Mouse (Mus musculus): ENCODE measurements around the gene G2e3. TPM values are rescaled to one million over a fixed set of nuclear protein-coding genes. Genes with fewer than 3 reads are reported as not detected.

The G2e3 gene
- 28.4 and 32.2 TPM in 2 replicates for polyA plus RNA-seq (2014; fragmentation: Nextera tagmentation; extraction: Ambion mirVana)

DNA sequence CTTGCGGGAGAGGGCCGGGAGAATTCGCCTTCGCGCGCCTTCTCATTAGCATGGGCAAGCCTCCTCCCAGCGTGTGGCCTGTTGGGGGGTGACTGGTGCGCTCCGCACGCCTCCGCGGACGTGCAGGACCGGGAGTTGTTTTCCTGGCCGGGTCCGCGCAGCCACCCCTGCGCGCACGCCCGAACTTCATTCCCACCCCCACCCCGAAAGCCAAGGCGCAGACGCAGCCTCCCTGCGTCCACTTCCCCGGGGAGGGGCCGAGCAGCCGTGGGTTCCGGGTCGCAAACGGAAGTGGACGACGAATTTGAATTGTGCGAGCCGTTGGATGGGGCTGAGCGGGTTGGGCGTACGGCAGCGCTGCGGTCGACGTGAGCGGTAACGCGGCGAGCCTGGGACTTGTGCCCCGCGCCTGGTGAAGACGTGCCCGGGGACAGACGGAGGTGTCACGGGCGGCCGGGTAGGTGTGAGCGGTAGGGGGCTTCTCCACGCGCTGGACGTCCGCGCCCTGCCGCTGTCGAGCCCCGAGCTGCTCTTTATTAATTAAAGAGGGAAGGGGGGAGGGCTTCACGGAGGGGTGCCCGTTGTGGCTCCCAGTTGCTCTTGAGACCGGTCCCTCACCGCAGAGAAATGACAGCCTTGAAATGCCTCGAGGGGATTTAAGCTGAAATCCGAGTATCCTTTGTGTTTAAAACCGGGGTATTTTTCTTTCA is at the start of gene G2e3:
TSS of gene G2e3 (plus strand) at position 74 of the 710 bp plus-strand sequence.
- WGBS = under 1% methylated on average over 70 of the region's 70 CpGs
- Histone ChIP-seq H3K4me1 (replicated peaks; ENCODE audit: control insufficient read depth, insufficient read depth, low read length) (peaks cover 11% of the 10 kb centered on the region; the same call in 1 of the 2 replicates), H3K4me3 (ENCODE audit: low read depth, low read length) (peak within 1 kb of the TSS; percentile 77), H3K36me3 (ENCODE audit: control insufficient read depth, insufficient read depth, low read length) (peaks cover 16% of the 10 kb centered on the region), H3K27ac (ENCODE audit: low read depth) (peak within 1 kb of the TSS; percentile 92), H3K9ac (ENCODE audit: low read length) (peak within 1 kb of the TSS; percentile 82), H3K9me3 (ENCODE audit: control insufficient read depth, low read length) (no peaks in the 10 kb centered on the region), H3K4me2 (ENCODE audit: low read length) (peak within 1 kb of the TSS; percentile 80), H3K27me3 (replicated peaks; ENCODE audit: control insufficient read depth, insufficient read depth, low read length) (no peaks in the 10 kb centered on the region)
- ATAC-seq (replicated peaks; ENCODE audit: low FRiP score, low TSS enrichment, low read depth) (peak; percentile 97), DNase-seq (ENCODE audit: low spot score) (peak; percentile 93)

- DNase-seq (ENCODE audit: low spot score) = no peak
- WGBS = 86% methylated on average over 3 of the region's 3 CpGs
- Histone ChIP-seq H3K36me3 (ENCODE audit: control insufficient read depth, insufficient read depth, low read length) (no peaks in the 10 kb centered on the region), H3K4me2 (ENCODE audit: low read length) (no peak overlapping the region), H3K9me3 (ENCODE audit: control insufficient read depth, low read length) (no peaks in the 10 kb centered on the region), H3K27ac (ENCODE audit: low read depth) (no peak overlapping the region), H3K4me3 (ENCODE audit: low read depth, low read length) (no peak overlapping the region), H3K4me1 (replicated peaks; ENCODE audit: control insufficient read depth, insufficient read depth, low read length) (no peaks in the 10 kb centered on the region), H3K9ac (ENCODE audit: low read length) (no peak overlapping the region), H3K27me3 (replicated peaks; ENCODE audit: control insufficient read depth, insufficient read depth, low read length) (no peaks in the 10 kb centered on the region)
- no peak for ATAC-seq (replicated peaks; ENCODE audit: low FRiP score, low TSS enrichment, low read depth)
These were observed 24.3 kb upstream of the G2e3 start for GRCm38 (mm10) chr12:51323604-51324003.

- WGBS = 79% methylated on average over 3 of the region's 3 CpGs
- no peaks in the 10 kb centered on the region for H3K27me3 ChIP-seq (replicated peaks; ENCODE audit: control insufficient read depth, insufficient read depth, low read length)
- no peak overlapping the region for H3K27ac ChIP-seq (ENCODE audit: low read depth)
- no peak overlapping the region for H3K9ac ChIP-seq (ENCODE audit: low read length)
- H3K4me3 ChIP-seq (ENCODE audit: low read depth, low read length) = no peak overlapping the region
- no peaks in the 10 kb centered on the region for H3K36me3 ChIP-seq (ENCODE audit: control insufficient read depth, insufficient read depth, low read length)
- H3K4me2 ChIP-seq (ENCODE audit: low read length) = no peak overlapping the region
- no peaks in the 10 kb centered on the region for H3K4me1 ChIP-seq (replicated peaks; ENCODE audit: control insufficient read depth, insufficient read depth, low read length)
- no peak for DNase-seq (ENCODE audit: low spot score)
- no peaks in the 10 kb centered on the region for H3K9me3 ChIP-seq (ENCODE audit: control insufficient read depth, low read length)
- ATAC-seq (replicated peaks; ENCODE audit: low FRiP score, low TSS enrichment, low read depth) = no peak
These were observed 21.0 kb upstream of the G2e3 start for GRCm38 (mm10) chr12:51326819-51327218.

GRCm38 (mm10) chr12:51337014-51337413 is 10.8 kb upstream of the G2e3 start:
- Histone ChIP-seq H3K9me3 (ENCODE audit: control insufficient read depth, low read length) (no peaks in the 10 kb centered on the region), H3K4me2 (ENCODE audit: low read length) (no peak overlapping the region)
- 82% methylated on average over 1 of the region's 1 CpGs for WGBS

DNA sequence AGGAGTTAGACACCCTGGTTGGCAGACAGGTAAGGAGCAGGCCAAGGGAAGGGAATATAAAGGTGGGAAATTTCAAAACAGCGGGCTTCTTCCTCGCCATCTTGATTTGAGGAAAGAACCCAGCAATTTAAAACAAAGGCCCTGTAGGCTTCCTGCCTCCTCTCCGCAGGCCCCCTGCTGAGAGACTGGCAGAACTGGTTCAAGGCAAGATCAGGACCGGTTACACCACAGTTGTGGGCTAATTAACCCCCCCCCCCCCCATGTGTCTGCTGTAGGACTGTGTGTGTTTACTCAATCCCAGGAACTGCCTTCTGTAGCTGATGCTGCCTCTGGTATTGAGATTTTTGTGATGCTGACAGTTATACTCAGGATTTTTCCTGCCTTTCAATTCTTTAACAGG is 1.7 kb upstream of the G2e3 start:
- H3K36me3 ChIP-seq (ENCODE audit: control insufficient read depth, insufficient read depth, low read length) = no peaks in the 10 kb centered on the region
- 40% methylated on average over 4 of the region's 4 CpGs for WGBS
- no peak overlapping the region for H3K27ac ChIP-seq (ENCODE audit: low read depth)
- DNase-seq (ENCODE audit: low spot score) (no peak), ATAC-seq (replicated peaks; ENCODE audit: low FRiP score, low TSS enrichment, low read depth) (0 out of 2 replicates have a peak, but pooled peaks have one; percentile 29)
- H3K4me1 ChIP-seq (replicated peaks; ENCODE audit: control insufficient read depth, insufficient read depth, low read length) = peaks cover 11% of the 10 kb centered on the region; the same call in 1 of the 2 replicates
- H3K9me3 ChIP-seq (ENCODE audit: control insufficient read depth, low read length) = no peaks in the 10 kb centered on the region
- no peak overlapping the region for H3K9ac ChIP-seq (ENCODE audit: low read length)
- no peak overlapping the region for H3K4me2 ChIP-seq (ENCODE audit: low read length)
- H3K27me3 ChIP-seq (replicated peaks; ENCODE audit: control insufficient read depth, insufficient read depth, low read length) = no peaks in the 10 kb centered on the region
- H3K4me3 ChIP-seq (ENCODE audit: low read depth, low read length) = no peak overlapping the region

More at GRCm38 (mm10) chr12:51337014-51337413, 10.8 kb upstream of the G2e3 start:
- Histone ChIP-seq H3K4me1 (replicated peaks; ENCODE audit: control insufficient read depth, insufficient read depth, low read length) (no peaks in the 10 kb centered on the region), H3K27ac (ENCODE audit: low read depth) (no peak overlapping the region), H3K4me3 (ENCODE audit: low read depth, low read length) (no peak overlapping the region), H3K27me3 (replicated peaks; ENCODE audit: control insufficient read depth, insufficient read depth, low read length) (no peaks in the 10 kb centered on the region), H3K9ac (ENCODE audit: low read length) (no peak overlapping the region), H3K36me3 (ENCODE audit: control insufficient read depth, insufficient read depth, low read length) (no peaks in the 10 kb centered on the region)
- no peak for ATAC-seq (replicated peaks; ENCODE audit: low FRiP score, low TSS enrichment, low read depth)
- no peak for DNase-seq (ENCODE audit: low spot score)

GRCm38 (mm10) chr12:51348698-51348998 is 787 bp downstream of the G2e3 start:
- no peaks in the 10 kb centered on the region for H3K27me3 ChIP-seq (replicated peaks; ENCODE audit: control insufficient read depth, insufficient read depth, low read length)
- peak overlapping the region; percentile 77 for H3K4me3 ChIP-seq (ENCODE audit: low read depth, low read length)
- H3K9ac ChIP-seq (ENCODE audit: low read length) = peak overlapping the region; percentile 82
- peak; percentile 22; the same call in 1 of the 2 replicates for ATAC-seq (replicated peaks; ENCODE audit: low FRiP score, low TSS enrichment, low read depth)
- H3K9me3 ChIP-seq (ENCODE audit: control insufficient read depth, low read length) = no peaks in the 10 kb centered on the region
- H3K4me1 ChIP-seq (replicated peaks; ENCODE audit: control insufficient read depth, insufficient read depth, low read length) = peaks cover 11% of the 10 kb centered on the region; the same call in 1 of the 2 replicates
- no peak for DNase-seq (ENCODE audit: low spot score)
- peaks cover 21% of the 10 kb centered on the region for H3K36me3 ChIP-seq (ENCODE audit: control insufficient read depth, insufficient read depth, low read length)
- WGBS = under 1% methylated on average over 10 of the region's 10 CpGs
- H3K27ac ChIP-seq (ENCODE audit: low read depth) = peak overlapping the region; percentile 92
- peak overlapping the region; percentile 80 for H3K4me2 ChIP-seq (ENCODE audit: low read length)

GRCm38 (mm10) chr12:51355296-51355695 is 7.4 kb downstream of the G2e3 start:
- no peak overlapping the region for H3K4me2 ChIP-seq (ENCODE audit: low read length)
- H3K4me1 ChIP-seq (replicated peaks; ENCODE audit: control insufficient read depth, insufficient read depth, low read length) = peaks cover 6% of the 10 kb centered on the region; the same call in 1 of the 2 replicates
- H3K4me3 ChIP-seq (ENCODE audit: low read depth, low read length) = no peak overlapping the region
- no peaks in the 10 kb centered on the region for H3K27me3 ChIP-seq (replicated peaks; ENCODE audit: control insufficient read depth, insufficient read depth, low read length)
- H3K36me3 ChIP-seq (ENCODE audit: control insufficient read depth, insufficient read depth, low read length) = peaks cover 84% of the 10 kb centered on the region
- no peak for DNase-seq (ENCODE audit: low spot score)
- no peak for ATAC-seq (replicated peaks; ENCODE audit: low FRiP score, low TSS enrichment, low read depth)
- no peak overlapping the region for H3K27ac ChIP-seq (ENCODE audit: low read depth)
- 82% methylated on average over 8 of the region's 8 CpGs for WGBS
- H3K9ac ChIP-seq (ENCODE audit: low read length) = no peak overlapping the region
- H3K9me3 ChIP-seq (ENCODE audit: control insufficient read depth, low read length) = no peaks in the 10 kb centered on the region

DNA sequence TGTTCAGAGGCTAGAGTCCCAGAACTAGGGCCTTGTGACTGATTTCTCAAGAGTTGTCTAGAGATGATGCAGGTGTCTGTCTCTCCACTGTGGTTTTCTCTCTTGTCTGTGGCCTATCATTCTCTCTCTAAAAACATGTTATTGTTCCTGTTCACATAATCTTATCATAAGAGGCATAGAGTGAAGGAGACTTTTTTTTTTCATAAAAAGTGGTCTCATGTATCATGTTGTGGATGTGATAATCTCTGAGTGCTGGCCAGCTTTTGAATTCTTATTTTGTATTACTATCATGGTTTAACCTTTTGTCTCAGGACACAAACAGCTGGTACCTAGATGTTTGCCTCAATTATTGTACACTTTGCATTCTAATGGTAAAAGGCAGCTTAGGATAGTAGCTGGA is 13.4 kb downstream of the G2e3 start:
- peaks cover 92% of the 10 kb centered on the region for H3K36me3 ChIP-seq (ENCODE audit: control insufficient read depth, insufficient read depth, low read length)
- no peak for DNase-seq (ENCODE audit: low spot score)

GRCm38 (mm10) chr12:51362898-51363297 is 15.0 kb downstream of the G2e3 start:
- no peaks in the 10 kb centered on the region for H3K4me1 ChIP-seq (replicated peaks; ENCODE audit: control insufficient read depth, insufficient read depth, low read length)
- no peak for ATAC-seq (replicated peaks; ENCODE audit: low FRiP score, low TSS enrichment, low read depth)
- H3K27ac ChIP-seq (ENCODE audit: low read depth) = no peak overlapping the region
- H3K9me3 ChIP-seq (ENCODE audit: control insufficient read depth, low read length) = no peaks in the 10 kb centered on the region
- peaks cover 94% of the 10 kb centered on the region for H3K36me3 ChIP-seq (ENCODE audit: control insufficient read depth, insufficient read depth, low read length)
- DNase-seq (ENCODE audit: low spot score) = no peak
- no peak overlapping the region for H3K4me2 ChIP-seq (ENCODE audit: low read length)
- no peaks in the 10 kb centered on the region for H3K27me3 ChIP-seq (replicated peaks; ENCODE audit: control insufficient read depth, insufficient read depth, low read length)
- H3K4me3 ChIP-seq (ENCODE audit: low read depth, low read length) = no peak overlapping the region
- H3K9ac ChIP-seq (ENCODE audit: low read length) = no peak overlapping the region
- WGBS = 100% methylated on average over 1 of the region's 1 CpGs

More for the DNA sequence above, 13.4 kb downstream of the G2e3 start:
- no peaks in the 10 kb centered on the region for H3K9me3 ChIP-seq (ENCODE audit: control insufficient read depth, low read length)
- H3K4me1 ChIP-seq (replicated peaks; ENCODE audit: control insufficient read depth, insufficient read depth, low read length) = no peaks in the 10 kb centered on the region
- no peak overlapping the region for H3K4me2 ChIP-seq (ENCODE audit: low read length)
- H3K27ac ChIP-seq (ENCODE audit: low read depth) = no peak overlapping the region
- no peak for ATAC-seq (replicated peaks; ENCODE audit: low FRiP score, low TSS enrichment, low read depth)
- no peak overlapping the region for H3K9ac ChIP-seq (ENCODE audit: low read length)
- H3K4me3 ChIP-seq (ENCODE audit: low read depth, low read length) = no peak overlapping the region
- H3K27me3 ChIP-seq (replicated peaks; ENCODE audit: control insufficient read depth, insufficient read depth, low read length) = no peaks in the 10 kb centered on the region
